Mouse (Mus musculus): ENCODE results near the gene Insr.
"Not testable (repeated sequence)": the region's sequence is repeated elsewhere in the genome, so short reads cannot be mapped to it uniquely, and the experiment has no call there.

Insr gene

DNA sequence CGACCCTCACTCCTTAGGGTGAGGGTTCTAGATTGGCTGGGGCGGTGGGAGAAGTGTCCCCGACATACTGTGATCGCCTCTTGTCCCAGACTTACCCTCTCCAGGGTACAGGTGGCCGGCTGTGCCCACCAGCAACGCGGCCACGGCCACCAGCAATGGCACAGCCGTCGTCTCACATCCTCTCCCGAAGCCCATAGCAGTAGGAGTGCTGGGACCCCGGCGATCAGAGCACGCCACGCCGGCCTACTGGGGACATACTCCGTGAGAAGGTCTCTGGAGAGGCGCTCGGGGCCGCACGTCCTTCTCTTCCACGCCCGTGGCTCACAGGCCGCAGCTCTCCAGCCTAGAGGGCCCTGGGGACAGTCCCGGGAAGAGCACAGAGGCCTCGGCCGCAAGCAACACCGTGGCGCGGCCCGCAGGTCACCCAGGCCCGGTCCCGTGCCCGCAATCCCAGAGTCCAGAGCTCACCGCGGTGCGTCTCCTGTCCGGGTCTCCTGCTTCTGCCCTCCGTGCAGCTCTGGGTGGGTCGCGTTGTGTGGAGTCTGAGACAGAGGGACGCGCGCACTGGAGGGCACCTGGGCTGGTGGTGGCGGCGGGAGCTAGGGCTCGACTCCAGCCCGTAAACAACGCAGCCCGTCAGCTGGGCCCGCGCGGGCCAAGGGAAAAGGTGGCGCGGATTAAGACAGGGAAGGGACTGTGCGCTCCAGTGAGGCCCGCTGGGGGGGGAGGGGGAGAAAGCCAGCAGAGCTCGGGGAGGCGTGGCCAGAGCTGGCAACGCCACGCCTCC lies at the start of gene Insr:
TSS of gene Insr (minus strand) at position 684 of the 787 bp plus-strand sequence.
- peak; percentile 91 to 96 for DNase-seq (ENCODE audit: low spot score in 2 of 2)

DNA sequence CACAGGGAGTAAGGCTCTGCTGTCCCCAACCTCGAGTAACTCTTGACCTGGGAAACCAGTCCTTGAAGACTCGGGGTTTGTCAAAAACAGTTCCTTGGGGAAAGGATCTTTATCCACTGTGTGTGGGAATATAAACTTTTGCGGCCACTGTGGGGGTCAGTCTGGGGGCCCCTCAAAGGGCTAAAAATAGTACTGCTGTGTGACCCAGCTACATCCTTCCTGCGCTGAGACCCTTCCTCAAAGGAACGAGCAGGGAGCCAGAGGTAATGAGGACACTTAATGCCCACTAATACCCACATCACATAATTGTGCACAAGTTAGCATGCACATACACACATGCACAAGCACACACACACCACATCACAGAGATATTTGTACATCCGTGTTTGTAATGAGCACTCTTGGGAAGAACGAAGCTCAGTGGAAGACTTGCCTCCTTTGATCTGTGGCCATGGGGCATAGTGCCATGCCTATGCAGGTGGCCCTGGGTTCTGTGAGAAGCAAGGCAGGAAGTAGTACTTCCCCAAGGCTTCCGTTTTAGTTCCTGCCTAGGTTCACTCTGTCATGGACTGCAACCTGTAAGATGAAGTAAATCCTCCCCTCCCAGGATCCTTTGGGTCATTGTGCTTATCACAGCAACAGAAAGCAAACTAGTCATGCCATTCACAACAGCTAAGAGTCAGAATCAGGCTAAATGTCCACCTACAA lies 48.3 kb upstream of the Insr start:
- peak; percentile 55 for DNase-seq (ENCODE audit: low spot score in 2 of 2)

DNA sequence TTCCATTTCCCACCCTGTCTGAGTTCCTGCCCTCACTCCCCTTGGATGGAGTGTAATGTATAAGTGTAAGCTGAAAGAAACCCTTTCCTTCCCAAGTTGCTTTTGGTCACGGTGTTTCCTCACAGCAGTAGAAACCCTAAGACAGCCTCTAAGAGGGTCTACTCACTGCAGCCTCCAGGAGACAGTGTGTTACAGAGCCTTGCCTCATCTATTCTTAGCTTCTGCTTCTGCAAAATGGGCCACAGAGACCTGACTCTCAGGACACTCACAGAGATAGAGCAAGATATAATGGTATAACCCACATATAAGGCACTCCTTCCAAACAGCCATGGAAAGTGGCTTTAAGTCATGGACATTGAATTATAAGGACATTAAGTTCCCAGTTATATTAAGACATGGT lies 47.6 kb upstream of the Insr start:
- DNase-seq (ENCODE audit: low spot score in 2 of 2) = no peak

- DNase-seq (ENCODE audit: low spot score in 2 of 2) = no peak
Observed at GRCm38 (mm10) chr8:3324253-3324652, 44.8 kb upstream of the Insr start.

GRCm38 (mm10) chr8:3319267-3319666 lies 39.9 kb upstream of the Insr start:
- DNase-seq (ENCODE audit: low spot score in 2 of 2) = not testable (repeated sequence)

GRCm38 (mm10) chr8:3316585-3316984 lies 37.2 kb upstream of the Insr start:
- DNase-seq (ENCODE audit: low spot score in 2 of 2) = no peak

GRCm38 (mm10) chr8:3314345-3314744 lies 34.9 kb upstream of the Insr start:
- DNase-seq (ENCODE audit: low spot score in 2 of 2) = no peak

DNA sequence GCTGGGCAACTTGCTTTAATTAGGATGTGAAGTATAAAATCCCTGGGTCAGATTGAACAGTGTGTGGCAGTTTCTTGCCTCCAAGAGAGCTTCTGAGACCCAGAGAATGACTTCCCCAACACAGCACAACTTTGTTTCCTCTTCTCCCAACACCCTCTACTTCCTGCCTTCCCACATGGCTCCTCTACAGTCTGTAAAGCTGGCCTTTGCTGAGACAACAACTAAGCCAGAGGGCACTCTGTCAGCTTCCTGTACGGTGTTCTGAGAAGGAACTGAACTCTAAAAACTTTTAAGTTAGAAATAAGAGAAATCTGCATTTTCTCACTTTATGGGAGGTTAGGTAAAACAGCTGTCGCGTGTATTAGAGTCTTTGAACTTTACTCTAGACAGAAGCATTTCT lies 34.4 kb upstream of the Insr start:
- DNase-seq (ENCODE audit: low spot score in 2 of 2) = no peak

DNA sequence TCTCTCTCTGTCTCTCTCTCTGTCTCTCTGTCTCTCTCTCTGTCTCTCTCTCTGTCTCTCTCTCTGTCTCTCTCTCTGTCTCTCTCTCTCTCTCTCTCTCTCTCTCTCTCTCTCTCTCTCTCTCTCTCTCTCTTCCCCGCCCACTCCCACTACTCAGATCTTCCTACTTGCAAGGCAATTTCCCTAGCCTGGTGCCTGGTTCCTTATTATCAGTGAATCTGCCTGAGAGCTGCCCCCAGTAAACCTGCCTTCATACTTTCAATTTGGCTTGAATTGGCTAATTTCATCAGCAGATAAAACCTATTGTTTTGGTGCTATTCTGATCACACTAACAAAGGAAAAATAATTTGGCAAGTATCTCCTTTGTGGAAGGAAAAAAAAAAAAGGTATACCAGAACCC lies 34.0 kb upstream of the Insr start:
- DNase-seq (ENCODE audit: low spot score in 2 of 2) = not testable (repeated sequence)

DNA sequence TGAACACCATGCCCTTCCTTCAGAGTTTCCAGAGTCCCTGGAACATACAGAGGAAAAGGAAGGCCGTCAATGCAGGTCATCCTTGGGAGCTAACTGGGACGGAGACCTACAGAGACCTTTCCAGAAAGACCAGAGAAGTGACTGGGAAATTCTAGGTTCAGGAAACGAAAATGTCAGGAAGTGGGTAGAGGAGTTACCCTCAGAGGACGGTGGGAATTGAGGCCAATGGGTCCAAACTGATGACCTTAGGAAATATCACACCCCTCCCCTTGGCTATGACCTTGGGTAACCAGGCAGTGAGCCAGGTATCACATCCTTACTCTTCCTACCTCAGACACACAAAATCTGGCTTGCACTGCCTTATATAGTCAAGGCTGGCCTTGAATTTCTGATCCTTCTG lies 32.1 kb upstream of the Insr start:
- DNase-seq (ENCODE audit: low spot score in 2 of 2) = no peak

GRCm38 (mm10) chr8:3309636-3310035 lies 30.2 kb upstream of the Insr start:
- no peak for DNase-seq (ENCODE audit: low spot score in 2 of 2)

GRCm38 (mm10) chr8:3308205-3308800 lies 28.9 kb upstream of the Insr start:
- DNase-seq (ENCODE audit: low spot score in 2 of 2) = not testable (repeated sequence)

- DNase-seq (ENCODE audit: low spot score in 2 of 2) = no peak
Observed at GRCm38 (mm10) chr8:3302131-3302530, 22.7 kb upstream of the Insr start.

DNA sequence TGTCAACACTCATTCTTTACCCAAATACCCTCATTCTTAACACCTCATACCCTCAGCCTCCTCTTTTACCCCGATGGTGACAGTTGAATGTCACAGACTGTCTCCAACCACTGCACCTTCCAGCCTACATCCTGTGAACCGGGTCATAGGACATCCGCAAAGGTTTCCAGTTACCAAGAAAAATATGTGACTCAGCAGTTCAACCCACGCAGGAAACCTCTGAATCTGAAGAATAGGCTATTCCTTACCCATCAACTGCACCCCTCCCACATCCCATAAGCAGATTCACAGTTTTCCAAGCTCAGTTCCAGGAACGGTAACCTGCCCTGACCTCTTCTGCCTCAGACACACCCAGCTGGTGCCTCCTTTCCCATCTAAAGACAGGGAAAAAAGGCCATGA lies 19.9 kb upstream of the Insr start:
- no peak for DNase-seq (ENCODE audit: low spot score in 2 of 2)

DNA sequence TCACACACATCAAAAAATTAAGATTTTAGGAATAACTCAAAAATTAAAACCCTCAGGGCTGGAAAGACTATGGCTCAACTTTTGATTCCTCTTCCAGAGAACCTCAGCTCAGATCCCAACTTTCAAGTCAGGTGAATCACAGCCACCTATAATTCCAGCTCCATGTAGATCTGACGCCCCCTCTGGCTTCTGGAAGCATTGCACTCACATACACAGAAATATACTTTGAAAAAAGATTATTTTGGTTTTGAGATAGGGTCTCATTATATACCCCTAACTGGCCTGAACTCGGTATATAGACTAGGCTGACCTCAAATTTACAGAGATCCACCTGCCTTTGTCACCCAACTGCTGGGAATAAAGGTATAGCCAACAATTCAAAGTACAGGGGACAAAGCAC lies 6.4 kb upstream of the Insr start:
- no peak for DNase-seq (ENCODE audit: low spot score in 2 of 2)

DNA sequence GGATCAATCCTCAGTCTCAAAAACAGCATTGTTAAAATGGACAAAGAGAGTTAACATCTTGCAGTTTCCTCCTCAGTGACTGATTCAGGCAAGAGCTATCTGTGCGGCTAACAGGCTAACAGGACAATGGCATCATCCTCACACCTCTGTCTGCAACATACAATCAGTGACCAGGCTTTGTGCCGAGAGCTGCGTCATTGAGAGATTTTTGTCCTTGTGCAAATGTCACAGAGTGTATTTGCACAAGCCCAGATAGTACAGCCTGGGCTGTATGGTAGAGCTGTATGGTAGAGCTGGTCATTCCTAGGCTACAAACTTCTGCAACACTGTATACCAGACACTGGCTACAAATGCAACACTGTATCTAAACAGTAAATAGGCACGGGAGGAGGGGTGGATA lies 5.2 kb upstream of the Insr start:
- DNase-seq (ENCODE audit: low spot score in 2 of 2) = no peak

DNA sequence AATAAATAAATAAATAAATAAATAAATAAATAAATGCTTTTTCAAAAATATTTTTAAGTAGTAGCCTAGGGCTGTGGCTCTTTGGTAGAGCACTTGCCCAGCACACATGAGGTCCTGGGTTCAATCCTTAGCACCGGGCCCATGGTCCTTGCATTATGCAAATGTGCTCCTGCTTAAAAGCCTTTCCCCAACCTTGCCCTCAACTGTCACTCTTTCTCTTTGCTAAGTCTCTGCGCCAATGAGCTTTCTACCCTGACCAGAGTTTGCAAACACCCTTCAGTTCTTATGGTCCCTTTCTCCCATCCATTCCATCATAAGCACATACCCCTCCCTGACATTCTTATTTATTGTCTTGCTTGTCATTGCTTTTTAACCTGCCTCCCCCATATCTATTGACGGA lies 1.9 kb upstream of the Insr start:
- no peak for DNase-seq (ENCODE audit: low spot score in 2 of 2)

- peak; percentile 14 to 21 for DNase-seq (ENCODE audit: low spot score in 2 of 2)
Observed at GRCm38 (mm10) chr8:3280266-3280910, 971 bp upstream of the Insr start.

- DNase-seq (ENCODE audit: low spot score in 2 of 2) = peak; percentile 11 to 44
Observed at GRCm38 (mm10) chr8:3279721-3280077, 282 bp upstream of the Insr start.

- peak in 1 of 2 experiments; percentile 20 for DNase-seq (ENCODE audit: low spot score in 2 of 2)
Observed at GRCm38 (mm10) chr8:3278181-3278820, 1.1 kb downstream of the Insr start.

- DNase-seq (ENCODE audit: low spot score in 2 of 2) = no peak
Observed at GRCm38 (mm10) chr8:3277266-3277665, 2.2 kb downstream of the Insr start.

- no peak for DNase-seq (ENCODE audit: low spot score in 2 of 2)
Observed at GRCm38 (mm10) chr8:3276009-3276408, 3.4 kb downstream of the Insr start.
